Mouse (Mus musculus): ENCODE measurements at regions not wholly inside any gene's neighbourhood (a gene's known extent, or its start where the extent isn't known, plus 50 kb on each side); places are given as distances from the start of the nearest gene placed in this dataset.

- no peak for DNase-seq (ENCODE audit: low read depth)
Measured at GRCm38 (mm10) chr1:119119863-119120569, 66.6 kb upstream of the Gli2 start.

- no peak for DNase-seq (ENCODE audit: low read depth)
Measured at GRCm38 (mm10) chr1:119115106-119115674, 61.8 kb upstream of the Gli2 start.

- no peak for DNase-seq (ENCODE audit: low read depth)
Measured at GRCm38 (mm10) chr1:119108578-119108977, 55.2 kb upstream of the Gli2 start.

- no peak for DNase-seq (ENCODE audit: low read depth)
Measured at GRCm38 (mm10) chr1:119106246-119106975, 53.0 kb upstream of the Gli2 start.

Measured in fibroblast of lung, adult 2 months (primary cell).